Mouse (Mus musculus) ES-Bruce4 (cell line): ENCODE data around the gene Dhrs2.

Experiments
- CTCF ChIP-seq: IDR thresholded peaks from one replicate; pipeline ENCODE4 v1.8.1; 2011; ENCODE audit warnings: low read depth, low read length
- EP300 ChIP-seq: IDR thresholded peaks from 2 replicates; pipeline ENCODE4 v1.6.1; 2011; ENCODE audit warnings: low read depth, low read length; ENCODE audit not compliant: insufficient read depth
- POLR2A ChIP-seq: IDR thresholded peaks from one replicate; pipeline ENCODE4 v1.8.1; 2011; ENCODE audit warnings: low read length; ENCODE audit not compliant: insufficient read depth

DNA sequence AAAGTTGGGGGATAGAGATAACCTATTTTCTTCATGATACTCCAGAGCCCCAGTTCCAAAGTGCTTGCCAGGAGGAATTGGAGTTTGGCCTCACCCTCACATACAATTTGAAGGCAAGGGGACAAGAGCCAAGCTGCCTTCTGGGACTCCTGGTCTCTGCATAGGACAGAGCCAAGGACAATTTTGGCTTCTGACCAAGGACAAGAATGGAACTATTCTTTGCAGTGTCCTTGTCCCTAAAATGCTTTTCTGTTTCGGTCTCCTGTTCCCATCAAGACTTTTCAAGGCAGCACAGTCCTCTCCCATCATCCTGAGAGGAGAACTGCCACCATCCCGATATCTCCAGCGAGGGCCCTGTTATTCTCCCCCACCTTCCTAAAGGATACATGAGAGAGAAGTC is 8.2 kb upstream of the Dhrs2 start:
- TF ChIP-seq POLR2A (no peak), EP300 (no peak), CTCF (no peak)
